Comparison of ENCODE assay signal across 11 mouse cellular contexts in the genomic region with DNA sequence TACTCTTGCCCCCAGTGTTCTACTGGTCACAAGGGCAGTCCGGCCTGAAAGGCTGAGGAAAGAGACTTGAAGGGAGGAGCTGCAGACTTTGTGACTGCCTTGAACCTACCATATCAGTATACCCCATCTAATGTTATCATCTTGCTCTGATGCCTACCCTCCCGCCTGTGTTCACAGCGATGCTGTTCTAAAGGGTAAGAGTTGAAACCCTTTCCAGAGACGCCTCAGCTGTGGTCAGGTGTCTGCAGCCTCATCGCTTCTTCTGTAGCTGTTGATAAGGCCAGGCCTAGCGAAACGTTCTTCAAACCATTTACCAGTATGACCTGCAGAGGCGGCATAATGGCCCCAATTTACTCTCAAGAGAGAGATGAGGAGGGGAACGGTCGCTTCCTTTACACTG.
"Had no signal": no experiment of that assay in that cellular context is flagged by ENCODE, and none has a peak within 500 bp of the region (broad histone marks: within the 10 kb centered on the region; RNA-seq: fewer than 3 reads in every experiment).

No protein-coding gene starts in this region.

- H3K4me1 ChIP-seq: lung, embryonic 15.5 days; midbrain, embryonic 13.5 days; neural tube, embryonic 12.5 days had no signal

- H3K36me3 ChIP-seq: lung, embryonic 15.5 days; midbrain, embryonic 13.5 days; midbrain, embryonic 15.5 days; neural tube, embryonic 12.5 days had no signal

- H3K9ac ChIP-seq: lung, embryonic 15.5 days; midbrain, embryonic 13.5 days; midbrain, embryonic 15.5 days; neural tube, embryonic 12.5 days had no signal

- H3K4me3 ChIP-seq: lung, embryonic 15.5 days; megakaryocyte, embryonic 14.5 days; midbrain, embryonic 13.5 days; midbrain, embryonic 15.5 days; neural tube, embryonic 12.5 days had no signal

- ATAC-seq: lung, postnatal 0 days; midbrain, embryonic 13.5 days; midbrain, embryonic 15.5 days had no signal

- H3K27me3 ChIP-seq: lung, embryonic 15.5 days; midbrain, embryonic 13.5 days; midbrain, embryonic 15.5 days; neural tube, embryonic 12.5 days had no signal

- H3K27ac ChIP-seq: lung, embryonic 15.5 days; macrophage; midbrain, embryonic 13.5 days; midbrain, embryonic 15.5 days; neural tube, embryonic 12.5 days had no signal

- H3K9me3 ChIP-seq: lung, embryonic 15.5 days; midbrain, embryonic 13.5 days; midbrain, embryonic 15.5 days; neural tube, embryonic 12.5 days had no signal

- DNase-seq: lung, adult 2 months; lung, postnatal 14 days; right cerebral cortex, postnatal 14 days had no signal

- H3K4me2 ChIP-seq: lung, embryonic 15.5 days; midbrain, embryonic 11.5 days; midbrain, embryonic 13.5 days; midbrain, embryonic 15.5 days; neural tube, embryonic 12.5 days had no signal
